Mouse (Mus musculus): ENCODE measurements at regions not wholly inside any gene's neighbourhood (a gene's known extent, or its start where the extent isn't known, plus 50 kb on each side); places are given as distances from the start of the nearest gene placed in this dataset.
"Not testable (repeated sequence)": the region's sequence is repeated elsewhere in the genome, so short reads cannot be mapped to it uniquely, and the experiment has no call there.

DNA sequence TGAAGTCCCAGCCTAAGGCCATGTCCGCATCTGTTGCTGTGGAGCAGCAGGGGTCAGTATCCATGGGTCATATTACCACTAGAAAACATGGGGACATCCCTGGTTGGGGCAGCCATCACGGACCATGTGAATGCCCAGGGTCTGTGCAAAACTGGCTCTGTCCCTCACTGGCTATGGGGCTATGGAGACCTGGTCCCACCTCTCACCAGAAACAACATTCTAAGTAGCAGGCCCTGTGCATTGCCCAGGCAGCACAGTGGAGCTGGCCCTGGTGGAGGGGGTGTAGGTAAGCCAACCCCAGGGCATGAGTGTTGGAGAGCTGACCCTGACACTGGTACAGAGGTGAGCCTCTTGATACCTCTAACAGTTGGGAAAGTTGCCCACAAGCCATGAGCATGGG, 213.7 kb downstream of the Macc1 start:
- no peak for DNase-seq (ENCODE audit: low spot score in 2 of 2)

DNA sequence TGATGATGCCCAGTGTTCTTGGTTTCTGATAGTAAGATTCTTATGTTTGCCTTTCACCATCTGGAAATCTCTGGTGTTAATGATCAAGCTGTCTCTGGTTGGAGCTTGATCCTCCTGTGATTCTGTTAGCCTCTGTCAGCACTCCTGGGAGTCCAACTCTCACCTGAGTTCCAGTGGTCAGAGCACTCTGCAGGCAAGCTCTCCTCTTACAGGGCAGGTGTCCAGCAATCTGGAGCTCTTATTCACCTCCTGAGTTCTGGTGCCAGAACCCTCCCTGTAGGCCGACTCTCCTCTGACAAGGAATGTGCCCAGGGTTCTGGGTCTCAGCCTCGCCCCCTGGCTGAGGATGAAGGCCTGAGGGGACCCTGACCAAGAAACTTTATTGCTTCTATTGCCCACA, 234.3 kb downstream of the Macc1 start:
- not testable (repeated sequence) for DNase-seq (ENCODE audit: low spot score in 2 of 2)

DNA sequence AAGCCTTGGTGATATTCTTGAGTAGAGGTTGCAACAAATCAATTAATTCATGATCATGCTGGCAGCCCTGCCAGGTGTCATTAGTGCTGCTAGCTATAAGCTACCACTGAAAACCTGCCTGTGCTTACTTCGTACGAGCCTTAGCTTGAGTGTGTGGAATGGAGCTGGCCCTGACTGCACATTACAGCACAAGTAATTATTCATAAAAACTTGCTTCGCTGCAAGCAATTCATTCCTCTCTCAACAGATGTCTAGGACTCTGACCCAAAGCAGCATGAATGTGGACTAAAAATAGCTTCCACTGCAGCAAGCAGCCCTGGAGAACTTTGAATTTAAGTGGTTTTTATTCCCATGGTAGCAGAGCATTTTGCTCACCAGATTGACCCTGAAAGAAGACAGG, 262.6 kb downstream of the Macc1 start:
- peak; percentile 18 to 34 for DNase-seq (ENCODE audit: low spot score in 2 of 2)

DNA sequence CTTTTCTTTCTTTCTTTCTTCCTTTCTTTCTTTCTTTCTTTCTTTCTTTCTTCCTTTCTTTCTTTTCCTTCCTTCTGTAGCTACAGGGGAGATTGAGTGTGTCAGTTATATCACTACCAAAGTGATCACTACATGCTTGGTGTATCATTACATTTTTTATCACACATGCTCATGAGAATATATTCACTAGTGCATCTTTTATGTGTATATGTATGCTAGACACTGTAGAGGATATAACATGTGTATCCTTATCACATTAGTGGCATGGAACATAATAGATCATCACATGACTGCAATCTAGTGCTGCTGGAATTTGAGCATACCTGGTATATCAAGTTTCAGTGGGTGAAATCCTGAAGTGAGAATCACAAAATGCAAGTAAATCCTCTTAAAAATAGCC, 263.2 kb downstream of the Macc1 start:
- DNase-seq (ENCODE audit: low spot score in 2 of 2) = no peak

DNA sequence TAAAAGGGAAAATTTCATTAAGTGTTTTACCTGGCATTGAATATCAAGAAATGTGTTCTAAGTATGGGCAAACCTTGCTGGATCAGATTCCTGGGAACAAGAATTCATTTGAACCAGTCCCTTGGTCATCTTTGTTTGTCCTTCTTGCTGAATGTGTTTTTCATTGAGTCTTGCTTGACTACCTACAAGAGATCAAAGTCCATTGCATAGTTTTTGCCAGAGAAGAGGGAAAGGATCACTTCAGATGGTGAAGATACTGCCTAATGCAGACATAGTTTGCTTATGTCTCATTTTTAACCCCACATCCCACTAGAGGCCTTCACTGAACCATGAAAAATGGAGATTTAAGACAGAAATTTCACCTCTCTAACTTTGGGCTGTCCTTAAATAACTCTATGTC, 287.3 kb downstream of the Macc1 start:
- no peak for DNase-seq (ENCODE audit: low spot score in 2 of 2)

DNA sequence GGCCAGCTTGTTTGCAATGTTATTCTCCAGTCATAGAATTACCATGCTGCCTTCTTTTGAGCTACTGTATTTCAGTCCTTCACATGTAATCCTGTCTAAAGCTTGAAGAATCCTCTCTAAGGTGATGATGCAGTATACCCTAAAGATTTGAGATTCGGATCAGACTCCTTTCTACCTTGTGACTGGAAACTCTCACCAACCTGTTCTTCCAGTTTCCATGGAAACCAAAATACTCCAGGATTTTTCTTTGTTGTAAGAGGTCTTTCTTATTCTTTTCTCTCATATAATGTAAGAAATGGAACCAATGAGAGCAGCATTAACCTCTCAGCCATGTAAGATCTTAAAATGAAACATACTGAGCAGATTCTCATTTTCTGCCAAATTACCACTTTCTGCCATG, 310.2 kb downstream of the Macc1 start:
- DNase-seq (ENCODE audit: low spot score in 2 of 2) = no peak

DNA sequence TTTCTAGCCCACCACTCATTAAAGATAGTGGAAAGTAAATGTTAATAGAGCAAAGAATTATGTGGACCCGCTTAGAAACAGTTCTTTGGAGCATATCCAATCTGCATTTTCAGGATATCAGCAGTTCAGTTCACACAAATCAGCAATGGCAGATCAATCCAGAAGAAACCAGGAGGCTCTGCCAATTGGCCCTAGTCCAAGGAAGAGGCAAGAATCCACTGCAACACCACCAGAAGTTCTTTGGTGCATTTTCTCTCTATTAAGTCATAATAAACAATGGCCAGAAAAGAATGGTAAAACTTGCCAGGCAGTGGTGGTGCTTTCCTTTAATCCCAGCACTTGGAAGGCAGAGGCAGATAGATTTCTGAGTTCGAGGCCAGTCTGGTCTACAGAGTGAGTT, 290.3 kb upstream of the Tmem196 start:
- no peak for DNase-seq (ENCODE audit: low spot score in 2 of 2)

Data from right cerebral cortex, postnatal 10 days (tissue).